Mouse (Mus musculus): ENCODE measurements around the gene Maml3. TPM values are rescaled to one million over a fixed set of nuclear protein-coding genes. Genes with fewer than 3 reads are reported as not detected.

Maml3 gene
- polyA plus RNA-seq, 1 experiment from 2014 or later, result 5.7 TPM

DNA sequence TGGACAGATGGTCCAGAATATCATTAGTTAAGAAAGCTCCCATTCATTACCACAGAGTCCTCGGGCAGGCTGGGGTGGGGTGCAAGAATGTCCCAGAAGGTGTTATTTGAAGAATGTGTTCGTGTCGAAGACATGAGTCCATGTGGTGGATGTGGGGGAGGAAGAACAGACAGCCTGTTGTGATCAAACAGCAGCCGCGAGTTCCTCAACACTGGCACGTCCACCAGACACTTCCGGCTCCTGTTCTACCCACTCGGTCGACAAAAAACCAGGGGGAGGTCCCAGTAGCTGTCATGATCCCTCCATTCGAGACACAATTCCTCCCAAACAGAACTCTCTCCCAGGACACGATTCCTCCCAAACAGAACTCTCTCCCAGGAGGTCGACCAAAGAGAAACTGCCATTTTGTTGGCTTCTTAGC lies 75.2 kb downstream of the Maml3 start:
- H3K4me2 ChIP-seq (ENCODE audit: low read length), result no peak overlapping the region

DNA sequence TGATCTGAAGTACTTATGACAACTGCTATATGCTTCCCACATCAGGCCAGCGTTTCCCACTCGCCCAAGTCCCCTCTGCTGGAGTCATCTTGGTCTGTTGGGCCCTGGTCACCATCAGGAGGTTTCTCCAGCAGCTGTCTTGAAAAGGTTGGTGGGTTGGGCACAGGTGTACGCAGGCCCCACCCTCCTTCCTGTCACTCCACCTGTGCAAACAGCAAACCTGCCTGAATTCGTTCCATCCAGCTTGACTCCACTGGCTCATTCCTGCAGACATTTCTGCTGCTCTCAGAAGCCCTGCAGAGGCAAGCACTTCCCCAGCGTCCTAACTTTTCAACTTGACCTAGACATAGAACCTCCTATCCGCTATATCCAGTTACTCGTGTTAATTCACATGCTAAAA lies 76.9 kb downstream of the Maml3 start:
- Histone ChIP-seq H3K27me3 (ENCODE audit: control insufficient read depth, insufficient read depth, low read depth, low read length) (no peaks in the 10 kb centered on the region; the same call in 1 of the 2 replicates), H3K9me3 (replicated peaks; ENCODE audit: control insufficient read depth, low read length, poor library complexity, severe bottlenecking) (no peaks in the 10 kb centered on the region), H3K9ac (ENCODE audit: low read depth, low read length) (no peak overlapping the region), H3K4me1 (ENCODE audit: control insufficient read depth, insufficient read depth, low read length) (peaks cover 6% of the 10 kb centered on the region; the same call in 1 of the 2 replicates), H3K4me3 (ENCODE audit: low read depth, low read length) (no peak overlapping the region), H3K27ac (ENCODE audit: low read length) (no peak overlapping the region), H3K4me2 (ENCODE audit: low read length) (no peak overlapping the region), H3K36me3 (ENCODE audit: control insufficient read depth, insufficient read depth, low read length) (no peaks in the 10 kb centered on the region)
- WGBS, result 76% methylated on average over 7 of the region's 7 CpGs
- no peak for ATAC-seq

More for the DNA sequence above, 75.2 kb downstream of the Maml3 start:
- H3K27me3 ChIP-seq (ENCODE audit: control insufficient read depth, insufficient read depth, low read depth, low read length), result no peaks in the 10 kb centered on the region; the same call in 1 of the 2 replicates
- no peak overlapping the region for H3K27ac ChIP-seq (ENCODE audit: low read length)
- no peak for ATAC-seq
- no peaks in the 10 kb centered on the region for H3K36me3 ChIP-seq (ENCODE audit: control insufficient read depth, insufficient read depth, low read length)
- no peak overlapping the region for H3K9ac ChIP-seq (ENCODE audit: low read depth, low read length)
- H3K4me3 ChIP-seq (ENCODE audit: low read depth, low read length), result no peak overlapping the region
- H3K9me3 ChIP-seq (replicated peaks; ENCODE audit: control insufficient read depth, low read length, poor library complexity, severe bottlenecking), result no peaks in the 10 kb centered on the region
- 54% methylated on average over 12 of the region's 12 CpGs for WGBS
- peaks cover 11% of the 10 kb centered on the region; the same call in 1 of the 2 replicates for H3K4me1 ChIP-seq (ENCODE audit: control insufficient read depth, insufficient read depth, low read length)

- Histone ChIP-seq H3K27ac (ENCODE audit: low read length) (no peak overlapping the region), H3K4me2 (ENCODE audit: low read length) (no peak overlapping the region)
- no peak for ATAC-seq
Measured at GRCm38 (mm10) chr3:52022486-52022885, 82.4 kb downstream of the Maml3 start.

DNA sequence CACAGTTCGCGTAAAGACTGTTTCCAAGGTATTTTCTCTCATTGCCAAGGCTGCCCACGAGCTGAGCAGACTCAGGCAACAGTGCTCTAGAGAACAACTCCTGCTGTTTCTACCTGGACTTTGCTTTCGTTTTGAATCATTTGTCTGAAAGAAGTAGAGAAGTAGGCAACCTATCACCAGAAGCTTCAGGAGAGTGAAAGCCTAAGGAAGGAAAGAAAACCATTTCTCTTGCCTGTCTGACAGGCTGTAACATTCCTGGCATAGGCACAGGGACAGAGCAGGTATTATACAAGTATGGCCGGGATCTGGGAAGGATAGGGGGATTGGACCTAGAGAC lies 86.8 kb downstream of the Maml3 start:
- H3K36me3 ChIP-seq (ENCODE audit: control insufficient read depth, insufficient read depth, low read length), result no peaks in the 10 kb centered on the region
- H3K4me1 ChIP-seq (ENCODE audit: control insufficient read depth, insufficient read depth, low read length), result no peaks in the 10 kb centered on the region
- WGBS, result 90% methylated on average over 5 of the region's 5 CpGs
- H3K27me3 ChIP-seq (ENCODE audit: control insufficient read depth, insufficient read depth, low read depth, low read length), result no peaks in the 10 kb centered on the region
- H3K4me2 ChIP-seq (ENCODE audit: low read length), result no peak overlapping the region
- H3K4me3 ChIP-seq (ENCODE audit: low read depth, low read length), result no peak overlapping the region
- H3K9ac ChIP-seq (ENCODE audit: low read depth, low read length), result no peak overlapping the region
- no peaks in the 10 kb centered on the region for H3K9me3 ChIP-seq (replicated peaks; ENCODE audit: control insufficient read depth, low read length, poor library complexity, severe bottlenecking)
- H3K27ac ChIP-seq (ENCODE audit: low read length), result no peak overlapping the region
- no peak for ATAC-seq

More at GRCm38 (mm10) chr3:52022486-52022885, 82.4 kb downstream of the Maml3 start:
- Histone ChIP-seq H3K4me1 (ENCODE audit: control insufficient read depth, insufficient read depth, low read length) (peaks cover 6% of the 10 kb centered on the region; the same call in 1 of the 2 replicates), H3K4me3 (ENCODE audit: low read depth, low read length) (no peak overlapping the region), H3K27me3 (ENCODE audit: control insufficient read depth, insufficient read depth, low read depth, low read length) (no peaks in the 10 kb centered on the region), H3K9me3 (replicated peaks; ENCODE audit: control insufficient read depth, low read length, poor library complexity, severe bottlenecking) (no peaks in the 10 kb centered on the region), H3K9ac (ENCODE audit: low read depth, low read length) (no peak overlapping the region), H3K36me3 (ENCODE audit: control insufficient read depth, insufficient read depth, low read length) (no peaks in the 10 kb centered on the region)
- 33% methylated on average over 7 of the region's 7 CpGs for WGBS

GRCm38 (mm10) chr3:52017439-52018102 lies 87.3 kb downstream of the Maml3 start:
- H3K27me3 ChIP-seq (ENCODE audit: control insufficient read depth, insufficient read depth, low read depth, low read length), result no peaks in the 10 kb centered on the region
- H3K9ac ChIP-seq (ENCODE audit: low read depth, low read length), result no peak overlapping the region
- no peak overlapping the region; the same call in 1 of the 2 replicates for H3K4me2 ChIP-seq (ENCODE audit: low read length)
- H3K36me3 ChIP-seq (ENCODE audit: control insufficient read depth, insufficient read depth, low read length), result no peaks in the 10 kb centered on the region
- H3K27ac ChIP-seq (ENCODE audit: low read length), result no peak overlapping the region
- ATAC-seq, result no peak
- H3K4me1 ChIP-seq (ENCODE audit: control insufficient read depth, insufficient read depth, low read length), result no peaks in the 10 kb centered on the region
- no peaks in the 10 kb centered on the region for H3K9me3 ChIP-seq (replicated peaks; ENCODE audit: control insufficient read depth, low read length, poor library complexity, severe bottlenecking)
- WGBS, result 67% methylated on average over 17 of the region's 17 CpGs
- no peak overlapping the region for H3K4me3 ChIP-seq (ENCODE audit: low read depth, low read length)

DNA sequence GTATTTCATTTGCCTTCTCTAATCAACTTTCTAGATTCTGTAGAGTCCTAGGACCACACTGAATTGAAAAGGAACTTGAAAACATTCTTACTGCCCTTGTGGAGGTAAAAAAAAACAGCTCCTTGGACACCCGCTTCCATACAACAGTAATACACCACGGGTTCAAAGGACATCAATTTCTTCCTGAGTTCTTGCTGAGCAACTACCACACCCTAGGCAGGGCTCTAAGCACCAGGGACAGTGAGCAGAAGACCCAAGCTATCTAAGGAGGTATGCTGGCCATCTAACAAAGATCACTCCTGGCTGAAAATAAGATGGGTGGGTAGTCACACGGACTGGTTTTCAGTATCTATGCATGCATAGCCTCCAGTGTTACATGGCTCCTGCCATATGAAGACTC lies 88.7 kb downstream of the Maml3 start:
- H3K36me3 ChIP-seq (ENCODE audit: control insufficient read depth, insufficient read depth, low read length), result no peaks in the 10 kb centered on the region
- 97% methylated on average over 3 of the region's 3 CpGs for WGBS
- H3K9ac ChIP-seq (ENCODE audit: low read depth, low read length), result no peak overlapping the region
- no peak overlapping the region for H3K4me2 ChIP-seq (ENCODE audit: low read length)
- no peaks in the 10 kb centered on the region for H3K27me3 ChIP-seq (ENCODE audit: control insufficient read depth, insufficient read depth, low read depth, low read length)
- no peak for ATAC-seq
- H3K9me3 ChIP-seq (replicated peaks; ENCODE audit: control insufficient read depth, low read length, poor library complexity, severe bottlenecking), result no peaks in the 10 kb centered on the region
- H3K27ac ChIP-seq (ENCODE audit: low read length), result no peak overlapping the region
- no peak overlapping the region for H3K4me3 ChIP-seq (ENCODE audit: low read depth, low read length)
- no peaks in the 10 kb centered on the region for H3K4me1 ChIP-seq (ENCODE audit: control insufficient read depth, insufficient read depth, low read length)

- Histone ChIP-seq H3K9ac (ENCODE audit: low read depth, low read length) (no peak overlapping the region), H3K4me1 (ENCODE audit: control insufficient read depth, insufficient read depth, low read length) (no peaks in the 10 kb centered on the region; the same call in 1 of the 2 replicates), H3K4me2 (ENCODE audit: low read length) (no peak overlapping the region), H3K27me3 (ENCODE audit: control insufficient read depth, insufficient read depth, low read depth, low read length) (no peaks in the 10 kb centered on the region), H3K4me3 (ENCODE audit: low read depth, low read length) (no peak overlapping the region), H3K27ac (ENCODE audit: low read length) (no peak overlapping the region), H3K9me3 (replicated peaks; ENCODE audit: control insufficient read depth, low read length, poor library complexity, severe bottlenecking) (no peaks in the 10 kb centered on the region), H3K36me3 (ENCODE audit: control insufficient read depth, insufficient read depth, low read length) (no peaks in the 10 kb centered on the region)
- ATAC-seq, result no peak
- WGBS, result 95% methylated on average over 1 of the region's 1 CpGs
Measured at GRCm38 (mm10) chr3:52015556-52015955, 89.3 kb downstream of the Maml3 start.

DNA sequence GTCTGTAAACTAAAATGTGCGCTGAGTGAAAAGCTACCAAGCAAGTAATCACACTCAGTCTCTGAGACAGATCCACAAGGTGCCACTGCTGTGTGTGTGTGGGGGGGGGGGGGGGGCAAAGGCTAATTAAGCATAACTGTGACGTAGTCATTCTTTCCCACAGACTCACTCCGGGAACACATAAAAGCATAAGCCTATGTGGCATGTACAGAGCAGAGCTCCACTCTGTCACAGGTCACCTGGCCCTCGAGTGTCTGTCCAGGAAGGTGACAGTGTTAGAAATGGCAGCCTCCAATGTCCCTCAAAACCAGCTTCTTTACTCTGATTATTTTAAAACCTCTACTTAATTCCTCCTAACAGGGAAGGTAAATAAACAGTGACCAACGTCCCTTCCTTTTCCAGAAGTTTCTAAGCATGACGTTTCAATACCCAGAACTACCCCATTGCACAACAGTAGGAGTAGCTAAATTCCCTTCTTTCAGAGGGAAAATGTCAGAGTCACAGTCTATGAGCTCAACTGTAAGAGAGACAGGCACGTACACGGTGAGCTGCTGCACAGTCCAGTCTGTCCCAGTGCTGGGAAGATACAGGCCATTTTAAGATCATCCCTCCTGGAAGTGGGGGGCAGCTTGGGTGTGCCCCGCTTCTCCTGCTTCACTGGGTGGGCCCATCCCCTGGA lies 93.7 kb downstream of the Maml3 start:
- H3K27me3 ChIP-seq (ENCODE audit: control insufficient read depth, insufficient read depth, low read depth, low read length), result no peaks in the 10 kb centered on the region
- no peak overlapping the region for H3K4me2 ChIP-seq (ENCODE audit: low read length)
- no peaks in the 10 kb centered on the region for H3K36me3 ChIP-seq (ENCODE audit: control insufficient read depth, insufficient read depth, low read length)
- H3K4me3 ChIP-seq (ENCODE audit: low read depth, low read length), result no peak overlapping the region
- no peaks in the 10 kb centered on the region for H3K9me3 ChIP-seq (replicated peaks; ENCODE audit: control insufficient read depth, low read length, poor library complexity, severe bottlenecking)
- peaks cover 30% of the 10 kb centered on the region for H3K4me1 ChIP-seq (ENCODE audit: control insufficient read depth, insufficient read depth, low read length)
- no peak overlapping the region for H3K27ac ChIP-seq (ENCODE audit: low read length)
- H3K9ac ChIP-seq (ENCODE audit: low read depth, low read length), result no peak overlapping the region
- WGBS, result 60% methylated on average over 9 of the region's 9 CpGs
- ATAC-seq, result no peak

- 18% methylated on average over 6 of the region's 6 CpGs for WGBS
- no peak for ATAC-seq
- Histone ChIP-seq H3K4me2 (ENCODE audit: low read length) (peak overlapping the region; percentile 5; the same call in 1 of the 2 replicates), H3K4me1 (ENCODE audit: control insufficient read depth, insufficient read depth, low read length) (peaks cover 36% of the 10 kb centered on the region), H3K4me3 (ENCODE audit: low read depth, low read length) (no peak overlapping the region), H3K9ac (ENCODE audit: low read depth, low read length) (peak overlapping the region; percentile 0), H3K27ac (ENCODE audit: low read length) (peak overlapping the region; percentile 65), H3K9me3 (replicated peaks; ENCODE audit: control insufficient read depth, low read length, poor library complexity, severe bottlenecking) (no peaks in the 10 kb centered on the region), H3K27me3 (ENCODE audit: control insufficient read depth, insufficient read depth, low read depth, low read length) (no peaks in the 10 kb centered on the region), H3K36me3 (ENCODE audit: control insufficient read depth, insufficient read depth, low read length) (no peaks in the 10 kb centered on the region)
Measured at GRCm38 (mm10) chr3:52009321-52009720, 95.6 kb downstream of the Maml3 start.
